Mouse (Mus musculus): Measurements from ENCODE around the gene Hpse2.

DNA sequence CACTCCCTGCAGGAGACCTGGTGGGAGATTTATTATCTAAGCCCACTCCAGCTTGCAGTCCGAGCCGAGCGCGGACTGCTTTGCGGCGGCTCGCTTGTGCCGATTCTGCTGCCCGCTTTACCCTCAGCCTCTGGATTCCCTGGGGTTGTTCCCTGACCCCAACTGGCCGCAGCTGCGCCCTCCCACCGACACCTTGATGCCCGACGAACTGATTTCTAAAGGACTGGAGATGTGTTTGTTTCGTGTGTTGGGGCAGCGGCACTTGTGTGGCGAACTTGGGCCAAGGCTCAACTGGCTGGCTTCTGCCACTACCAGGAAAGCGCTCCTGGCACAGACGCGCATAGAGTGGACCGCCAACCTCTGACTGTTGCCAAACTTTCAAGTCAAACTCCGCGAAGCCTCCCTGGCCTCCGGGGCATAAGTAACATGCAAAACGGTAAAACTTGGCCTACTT, 3.1 kb downstream of the Hpse2 start:
- TF ChIP-seq CTCF (conservative IDR thresholded peaks at IDR 0.05; ENCODE audit: insufficient read depth, insufficient read length, low read depth, low read length) (no peak), POLR2A (IDR thresholded peaks at IDR 0.05; ENCODE audit: low read depth, low read length) (no peak)

Measured in kidney, adult 2 months (tissue).